Mouse (Mus musculus): ENCODE data around the gene Samd15. TPM values are rescaled to one million over a fixed set of nuclear protein-coding genes. Genes with fewer than 3 reads are reported as not detected.

Samd15 gene
- polyA plus RNA-seq, 1 experiment: 1.3 TPM

- no peak for TF ChIP-seq CTCF (IDR thresholded peaks at IDR 0.05; ENCODE audit: low read depth, low read length)
- no peak for TF ChIP-seq POLR2A (IDR thresholded peaks at IDR 0.05; ENCODE audit: borderline replicate concordance, low read depth, low read length)
- H3K27ac ChIP-seq (ENCODE audit: insufficient read depth, low read depth, low read length): no peak overlapping the region
- peaks cover 19% of the 10 kb centered on the region for H3K4me1 ChIP-seq (ENCODE audit: control insufficient read depth, insufficient read depth, low read length)
- H3K4me3 ChIP-seq (ENCODE audit: insufficient read depth, low read length): no peak overlapping the region
These were observed 27.3 kb downstream of the Samd15 start for GRCm38 (mm10) chr12:87226801-87227200.

GRCm38 (mm10) chr12:87229633-87230032 is 30.1 kb downstream of the Samd15 start:
- Histone ChIP-seq H3K4me1 (ENCODE audit: control insufficient read depth, insufficient read depth, low read length) (peaks cover 12% of the 10 kb centered on the region), H3K4me3 (ENCODE audit: insufficient read depth, low read length) (no peak overlapping the region), H3K27ac (ENCODE audit: insufficient read depth, low read depth, low read length) (peak overlapping the region; percentile 24; the same call in 1 of the 2 replicates)
- no peak for TF ChIP-seq CTCF (IDR thresholded peaks at IDR 0.05; ENCODE audit: low read depth, low read length)
- TF ChIP-seq POLR2A (IDR thresholded peaks at IDR 0.05; ENCODE audit: borderline replicate concordance, low read depth, low read length): no peak

- peaks cover 12% of the 10 kb centered on the region for H3K4me1 ChIP-seq (ENCODE audit: control insufficient read depth, insufficient read depth, low read length)
- TF ChIP-seq POLR2A (IDR thresholded peaks at IDR 0.05; ENCODE audit: borderline replicate concordance, low read depth, low read length) (no peak), CTCF (IDR thresholded peaks at IDR 0.05; ENCODE audit: low read depth, low read length) (no peak)
- H3K27ac ChIP-seq (ENCODE audit: insufficient read depth, low read depth, low read length): no peak overlapping the region
- H3K4me3 ChIP-seq (ENCODE audit: insufficient read depth, low read length): no peak overlapping the region
These were observed 30.9 kb downstream of the Samd15 start for GRCm38 (mm10) chr12:87230379-87230895.

- Histone ChIP-seq H3K4me1 (ENCODE audit: control insufficient read depth, insufficient read depth, low read length) (peaks cover 12% of the 10 kb centered on the region), H3K27ac (ENCODE audit: insufficient read depth, low read depth, low read length) (no peak overlapping the region)
- no peak for TF ChIP-seq CTCF (IDR thresholded peaks at IDR 0.05; ENCODE audit: low read depth, low read length)
These were observed 37.5 kb downstream of the Samd15 start for GRCm38 (mm10) chr12:87236882-87237483.

GRCm38 (mm10) chr12:87238632-87239031 is 39.1 kb downstream of the Samd15 start, which contains the start of gene Noxred1:
Gene Noxred1, minus strand, starts transcription at chr12:87238732.
- Histone ChIP-seq H3K27ac (ENCODE audit: insufficient read depth, low read depth, low read length) (no peak within 1 kb of the TSS), H3K4me1 (ENCODE audit: control insufficient read depth, insufficient read depth, low read length) (peaks cover 12% of the 10 kb centered on the region), H3K4me3 (ENCODE audit: insufficient read depth, low read length) (no peak within 1 kb of the TSS)
- TF ChIP-seq POLR2A (IDR thresholded peaks at IDR 0.05; ENCODE audit: borderline replicate concordance, low read depth, low read length) (no peak), CTCF (IDR thresholded peaks at IDR 0.05; ENCODE audit: low read depth, low read length) (no peak)

More at GRCm38 (mm10) chr12:87236882-87237483, 37.5 kb downstream of the Samd15 start:
- no peak overlapping the region for H3K4me3 ChIP-seq (ENCODE audit: insufficient read depth, low read length)

- TF ChIP-seq POLR2A (IDR thresholded peaks at IDR 0.05; ENCODE audit: borderline replicate concordance, low read depth, low read length): no peak
- no peak for TF ChIP-seq CTCF (IDR thresholded peaks at IDR 0.05; ENCODE audit: low read depth, low read length)
- Histone ChIP-seq H3K4me1 (ENCODE audit: control insufficient read depth, insufficient read depth, low read length) (no peaks in the 10 kb centered on the region), H3K4me3 (ENCODE audit: insufficient read depth, low read length) (no peak overlapping the region), H3K27ac (ENCODE audit: insufficient read depth, low read depth, low read length) (no peak overlapping the region)
These were observed 50.6 kb downstream of the Samd15 start for GRCm38 (mm10) chr12:87250161-87250560.

- H3K4me1 ChIP-seq (ENCODE audit: control insufficient read depth, insufficient read depth, low read length): peaks cover 7% of the 10 kb centered on the region
- no peak overlapping the region for H3K4me3 ChIP-seq (ENCODE audit: insufficient read depth, low read length)
- TF ChIP-seq CTCF (IDR thresholded peaks at IDR 0.05; ENCODE audit: low read depth, low read length): no peak
- H3K27ac ChIP-seq (ENCODE audit: insufficient read depth, low read depth, low read length): no peak overlapping the region
These were observed 54.4 kb downstream of the Samd15 start for GRCm38 (mm10) chr12:87253878-87254277.

- H3K4me3 ChIP-seq (ENCODE audit: insufficient read depth, low read length): no peak overlapping the region
- H3K27ac ChIP-seq (ENCODE audit: insufficient read depth, low read depth, low read length): no peak overlapping the region
- TF ChIP-seq POLR2A (IDR thresholded peaks at IDR 0.05; ENCODE audit: borderline replicate concordance, low read depth, low read length): no peak
- H3K4me1 ChIP-seq (ENCODE audit: control insufficient read depth, insufficient read depth, low read length): peaks cover 20% of the 10 kb centered on the region
These were observed 57.1 kb downstream of the Samd15 start for GRCm38 (mm10) chr12:87256629-87257028.

GRCm38 (mm10) chr12:87260562-87260961 is 61.0 kb downstream of the Samd15 start:
- no peak for TF ChIP-seq CTCF (IDR thresholded peaks at IDR 0.05; ENCODE audit: low read depth, low read length)
- TF ChIP-seq POLR2A (IDR thresholded peaks at IDR 0.05; ENCODE audit: borderline replicate concordance, low read depth, low read length): no peak
- H3K27ac ChIP-seq (ENCODE audit: insufficient read depth, low read depth, low read length): peak overlapping the region; percentile 69
- peaks cover 36% of the 10 kb centered on the region for H3K4me1 ChIP-seq (ENCODE audit: control insufficient read depth, insufficient read depth, low read length)
- H3K4me3 ChIP-seq (ENCODE audit: insufficient read depth, low read length): no peak overlapping the region

Other genes with a start within 250 kb of the Samd15 start
- not detected in 2 replicates for gene Zdhhc22, start 209.3 kb upstream of the Samd15 start, polyA plus RNA-seq (2012; ENCODE audit: insufficient read depth, insufficient read length, missing spikeins)
- gene Tmem63c, start 178.4 kb upstream of the Samd15 start, polyA plus RNA-seq (2012; ENCODE audit: insufficient read depth, insufficient read length, missing spikeins): not detected in 2 replicates
- gene Ngb, start 97.2 kb upstream of the Samd15 start, polyA plus RNA-seq (2012; ENCODE audit: insufficient read depth, insufficient read length, missing spikeins): not detected in 2 replicates
- 17.5 and 20.0 TPM in 2 replicates for gene Gstz1, start 52.6 kb upstream of the Samd15 start, polyA plus RNA-seq (2012; ENCODE audit: insufficient read depth, insufficient read length, missing spikeins)
- 6.0 and 6.1 TPM in 2 replicates for gene Pomt2, start 51.8 kb upstream of the Samd15 start, polyA plus RNA-seq (2012; ENCODE audit: insufficient read depth, insufficient read length, missing spikeins)
- 8.9 and 9.7 TPM in 2 replicates for gene Tmed8, start 731 bp downstream of the Samd15 start, polyA plus RNA-seq (2012; ENCODE audit: insufficient read depth, insufficient read length, missing spikeins)
- 1.0 TPM in 1 of 2 replicates, not detected in the other for gene Noxred1, start 39.0 kb downstream of the Samd15 start, polyA plus RNA-seq (2012; ENCODE audit: insufficient read depth, insufficient read length, missing spikeins)
- 87.0 and 97.7 TPM in 2 replicates for gene Vipas39, start 66.5 kb downstream of the Samd15 start, polyA plus RNA-seq (2012; ENCODE audit: insufficient read depth, insufficient read length, missing spikeins)
- 117 and 124 TPM in 2 replicates for gene Ahsa1, start 66.8 kb downstream of the Samd15 start, polyA plus RNA-seq (2012; ENCODE audit: insufficient read depth, insufficient read length, missing spikeins)
- gene Ism2, start 100.0 kb downstream of the Samd15 start, polyA plus RNA-seq (2012; ENCODE audit: insufficient read depth, insufficient read length, missing spikeins): not detected in 2 replicates
- 134 and 139 TPM in 2 replicates for gene Sptlc2, start 188.6 kb downstream of the Samd15 start, polyA plus RNA-seq (2012; ENCODE audit: insufficient read depth, insufficient read length, missing spikeins)
- 150 and 162 TPM in 2 replicates for gene Slirp, start 244.2 kb downstream of the Samd15 start, polyA plus RNA-seq (2012; ENCODE audit: insufficient read depth, insufficient read length, missing spikeins)
- 11.2 and 14.3 TPM in 2 replicates for gene Alkbh1, start 244.3 kb downstream of the Samd15 start, polyA plus RNA-seq (2012; ENCODE audit: insufficient read depth, insufficient read length, missing spikeins)